Mouse (Mus musculus): ENCODE measurements around the gene Bod1l.

Bod1l gene

DNA sequence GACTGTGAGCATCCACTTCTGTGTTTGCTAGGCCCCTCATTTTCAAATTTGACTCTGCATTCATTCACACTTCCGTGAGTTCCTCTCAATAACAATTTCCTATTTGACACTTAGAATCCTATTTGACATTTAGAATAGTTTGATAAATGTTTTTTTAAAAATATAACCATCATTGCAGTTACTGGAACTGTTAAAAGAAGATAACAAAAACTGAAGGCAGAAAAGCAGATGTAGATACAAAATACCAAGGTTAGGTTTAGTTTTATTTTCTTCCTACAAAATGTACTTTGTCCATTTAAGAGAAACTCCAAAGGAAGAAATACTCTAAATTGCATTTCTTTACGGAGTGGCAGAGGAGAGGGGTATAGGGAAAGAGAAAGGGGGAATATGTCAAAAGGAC lies 42.5 kb downstream of the Bod1l start:
- no peak for DNase-seq (ENCODE audit: low spot score)

GRCm38 (mm10) chr5:41794434-41794833 lies 49.7 kb downstream of the Bod1l start:
- no peak for DNase-seq (ENCODE audit: low spot score)

DNA sequence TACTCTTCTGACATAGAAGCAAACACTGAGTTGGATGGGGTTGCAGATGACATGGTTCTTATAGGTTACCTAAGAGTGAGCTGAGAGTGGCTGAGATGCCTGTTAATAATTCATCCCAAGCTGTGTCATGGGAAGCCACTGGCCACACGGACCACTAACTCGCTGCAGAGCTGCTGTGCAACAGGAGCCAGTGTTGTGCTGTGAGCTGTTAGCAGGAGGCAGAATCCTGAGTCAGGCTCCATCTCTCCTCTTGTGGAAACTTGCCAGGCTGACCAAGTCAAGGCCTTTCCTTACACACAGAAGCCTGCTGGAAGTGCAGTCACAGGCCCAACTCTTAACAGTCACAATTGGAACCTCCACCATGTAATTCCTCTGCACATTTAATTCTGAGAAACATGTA lies 53.6 kb downstream of the Bod1l start:
- no peak for DNase-seq (ENCODE audit: low spot score)

- no peak for DNase-seq (ENCODE audit: low spot score)
Observed at GRCm38 (mm10) chr5:41788877-41789276, 55.2 kb downstream of the Bod1l start.

GRCm38 (mm10) chr5:41781890-41782289 lies 62.2 kb downstream of the Bod1l start:
- no peak for DNase-seq (ENCODE audit: low spot score)

- no peak for DNase-seq (ENCODE audit: low spot score)
Observed at GRCm38 (mm10) chr5:41780026-41780425, 64.1 kb downstream of the Bod1l start.

- DNase-seq (ENCODE audit: low spot score), result no peak
Observed at GRCm38 (mm10) chr5:41775728-41776127, 68.4 kb downstream of the Bod1l start.

DNA sequence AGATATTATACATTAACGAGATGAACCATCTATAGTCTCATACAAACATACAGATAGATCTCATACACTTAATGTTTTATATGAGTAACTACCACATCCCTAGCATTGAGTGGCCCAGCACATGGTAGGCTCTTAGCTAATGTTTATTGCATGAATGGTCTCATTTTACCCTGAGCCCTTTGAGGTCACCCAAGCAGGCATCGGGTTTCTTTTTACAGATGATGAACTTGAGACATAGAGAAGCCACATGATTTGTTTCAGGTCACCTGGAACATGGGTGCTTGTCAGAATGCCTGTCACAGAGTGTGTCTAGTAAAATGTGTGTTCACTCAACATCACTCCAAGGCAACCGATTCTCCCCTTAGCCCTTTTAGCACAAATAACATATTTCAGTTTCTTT lies 68.8 kb downstream of the Bod1l start:
- no peak for DNase-seq (ENCODE audit: low spot score)

DNA sequence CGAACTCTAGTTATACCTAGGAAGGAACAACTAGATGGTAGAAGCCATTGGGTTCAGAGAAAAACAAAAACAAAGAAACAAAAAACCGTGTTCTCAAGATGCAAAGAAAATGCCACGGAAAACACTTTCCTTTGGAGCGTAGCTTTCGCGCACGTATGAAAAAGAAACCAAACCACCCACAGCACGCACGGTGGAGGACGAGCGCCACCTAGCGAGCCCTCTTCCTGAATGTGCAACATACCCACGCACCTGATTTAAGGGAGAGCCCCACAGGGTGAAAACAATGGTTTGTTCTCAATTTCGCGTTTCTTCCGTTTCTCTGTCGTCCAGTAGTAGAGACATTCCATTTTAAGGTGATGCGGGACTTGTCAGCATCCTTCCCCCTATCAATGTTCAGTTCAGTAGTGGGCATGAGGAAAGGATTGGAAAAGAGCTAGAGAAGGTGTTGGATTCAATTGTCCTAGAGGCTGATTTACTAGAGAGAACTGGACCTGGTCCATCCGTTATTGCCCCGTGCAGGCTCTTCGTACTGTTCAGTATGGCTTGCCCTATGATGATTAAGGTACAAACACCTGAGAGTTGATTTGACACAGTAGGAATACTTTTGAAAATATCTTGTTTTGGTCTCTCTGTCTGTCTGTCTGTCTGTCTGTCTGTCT lies 75.6 kb downstream of the Bod1l start:
- peak; percentile 77 for DNase-seq (ENCODE audit: low spot score)

DNA sequence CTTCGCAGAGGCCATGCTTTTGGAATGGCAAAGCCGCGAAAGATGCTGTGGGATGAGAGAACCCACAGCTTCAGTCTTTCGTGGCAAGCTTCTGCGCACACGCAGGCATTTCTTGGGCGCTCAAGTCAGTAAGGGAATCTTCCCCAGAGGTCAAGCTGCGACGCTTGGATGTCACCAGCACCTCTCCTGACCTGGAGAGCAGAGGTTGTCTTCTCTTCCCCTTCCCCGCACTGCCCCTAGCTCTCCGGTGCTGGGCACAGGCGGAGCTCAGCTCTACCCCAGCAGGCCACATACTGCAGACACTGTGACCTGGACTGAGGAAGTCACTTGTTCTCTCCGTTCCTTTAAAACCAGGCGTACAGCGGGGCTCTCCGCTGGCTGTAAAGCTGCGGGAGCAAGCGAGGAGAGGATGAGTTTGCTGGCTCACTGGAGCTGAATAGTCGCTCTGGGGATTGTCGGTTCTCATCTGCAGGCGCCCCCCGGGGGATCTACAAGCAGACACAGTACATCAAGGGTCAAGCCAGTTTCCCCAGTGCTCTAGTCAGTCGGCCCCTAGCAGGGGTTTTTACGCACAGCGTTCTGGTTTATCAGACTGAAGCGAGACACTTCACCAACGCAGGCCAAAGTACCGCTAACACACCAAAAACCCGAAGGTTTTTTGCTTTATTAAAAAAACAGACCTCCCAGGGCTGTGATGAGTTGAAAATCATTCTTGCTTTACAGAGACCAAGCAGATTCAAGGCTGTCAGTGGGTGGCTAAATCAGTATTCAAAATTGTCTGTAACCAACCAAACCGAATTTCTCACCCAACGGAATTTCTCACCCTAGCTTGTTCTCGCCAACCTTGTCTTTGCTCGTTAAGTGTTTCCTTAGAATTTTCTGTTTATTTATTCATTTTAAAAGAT lies 76.6 kb downstream of the Bod1l start:
- DNase-seq (ENCODE audit: low spot score), result no peak

GRCm38 (mm10) chr5:41766406-41767010 lies 77.6 kb downstream of the Bod1l start:
- DNase-seq (ENCODE audit: low spot score), result no peak

GRCm38 (mm10) chr5:41765626-41766405 lies 78.3 kb downstream of the Bod1l start:
- DNase-seq (ENCODE audit: low spot score), result no peak

DNA sequence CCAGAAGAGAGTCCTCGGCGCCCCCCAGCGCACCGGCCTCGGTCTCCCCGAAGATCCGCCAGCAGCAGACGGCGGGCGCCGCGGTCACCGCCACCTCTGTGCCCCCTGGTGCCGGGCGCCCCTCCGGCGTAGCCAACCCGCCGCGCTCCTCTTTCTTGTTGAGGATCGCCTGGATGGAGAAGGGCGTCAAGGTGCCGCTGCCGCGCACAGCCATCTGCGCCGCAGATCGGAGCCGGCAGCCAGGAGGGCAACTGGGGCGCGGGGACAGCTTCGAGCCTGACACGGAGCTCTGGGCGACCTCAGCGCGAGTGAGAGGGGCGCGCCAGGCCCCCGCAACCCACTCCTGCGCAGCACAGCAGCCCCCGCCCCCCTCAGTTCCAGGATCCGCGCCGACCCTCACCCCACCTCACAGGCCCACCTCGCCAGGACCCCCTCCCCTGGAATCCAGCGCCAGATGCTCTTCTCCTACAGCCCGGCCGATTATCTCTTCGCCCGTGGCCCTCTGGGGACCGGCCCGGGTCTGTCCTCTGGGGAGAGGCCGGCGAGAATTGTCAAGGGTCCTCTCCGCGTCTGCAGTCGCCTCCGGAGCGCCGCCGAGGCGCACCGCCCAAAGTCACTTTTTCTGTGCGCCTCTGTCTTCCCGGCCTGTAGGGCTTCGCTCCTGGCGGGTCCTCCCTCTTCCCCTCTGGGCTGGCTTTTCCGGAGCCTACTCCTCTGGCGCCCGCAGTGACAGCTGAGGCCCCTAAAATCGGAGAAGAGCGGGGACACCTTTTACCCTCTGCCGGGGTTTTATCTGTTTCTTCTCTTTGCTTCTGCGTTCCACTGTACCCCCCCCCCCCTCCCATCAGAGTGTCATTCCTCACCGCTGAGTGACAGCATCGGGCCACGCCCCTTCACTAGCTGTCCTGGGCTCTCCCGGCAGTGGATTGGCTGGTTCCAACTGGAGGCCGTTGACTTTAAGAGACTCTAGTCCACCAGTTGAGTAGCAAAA lies 80.1 kb downstream of the Bod1l start, which contains the start of gene Nkx3-2:
TSS of gene Nkx3-2 (minus strand) at position 771 of the 991 bp plus-strand sequence.
- DNase-seq (ENCODE audit: low spot score), result no peak

- no peak for DNase-seq (ENCODE audit: low spot score)
Observed at GRCm38 (mm10) chr5:41762947-41763730, 81.0 kb downstream of the Bod1l start.

DNA sequence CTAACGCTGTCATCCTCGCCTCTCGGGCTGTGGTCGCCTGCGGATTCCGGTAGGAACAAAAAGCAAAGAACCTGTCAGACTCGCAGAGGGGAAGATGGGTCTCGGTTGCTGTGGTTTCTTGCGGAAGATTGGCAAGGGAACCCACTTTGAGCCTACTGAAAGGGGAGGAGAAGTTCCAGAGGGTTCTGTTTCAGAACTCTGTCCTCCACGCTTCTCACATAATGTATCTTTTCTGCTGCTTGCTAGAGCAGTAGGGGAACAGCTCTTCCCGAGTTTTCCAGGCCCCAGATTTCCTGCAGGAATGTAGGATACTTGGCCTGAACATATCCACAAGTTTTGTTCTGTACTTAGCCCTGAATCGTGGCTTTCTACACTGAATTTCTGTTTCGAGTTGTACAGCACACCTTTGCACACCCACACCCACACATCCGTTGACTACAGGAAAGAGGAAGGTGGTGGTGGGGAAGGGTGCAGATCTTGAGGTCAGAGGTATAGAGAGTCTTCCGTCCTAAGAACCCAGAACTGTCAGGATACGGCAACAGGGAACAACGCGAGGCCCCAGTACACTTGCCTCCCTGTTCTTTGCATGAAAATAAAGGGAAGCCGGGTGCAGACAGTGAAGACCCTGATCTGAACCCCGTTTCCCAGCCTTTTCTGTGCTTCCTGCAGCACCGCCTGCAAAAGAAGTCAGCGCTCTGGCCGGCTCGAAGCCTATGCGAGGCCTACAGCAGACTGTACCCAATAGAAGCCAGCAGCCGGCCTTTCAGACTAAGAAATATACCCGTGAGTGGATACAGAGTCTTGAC lies 81.8 kb downstream of the Bod1l start:
- no peak for DNase-seq (ENCODE audit: low spot score)

DNA sequence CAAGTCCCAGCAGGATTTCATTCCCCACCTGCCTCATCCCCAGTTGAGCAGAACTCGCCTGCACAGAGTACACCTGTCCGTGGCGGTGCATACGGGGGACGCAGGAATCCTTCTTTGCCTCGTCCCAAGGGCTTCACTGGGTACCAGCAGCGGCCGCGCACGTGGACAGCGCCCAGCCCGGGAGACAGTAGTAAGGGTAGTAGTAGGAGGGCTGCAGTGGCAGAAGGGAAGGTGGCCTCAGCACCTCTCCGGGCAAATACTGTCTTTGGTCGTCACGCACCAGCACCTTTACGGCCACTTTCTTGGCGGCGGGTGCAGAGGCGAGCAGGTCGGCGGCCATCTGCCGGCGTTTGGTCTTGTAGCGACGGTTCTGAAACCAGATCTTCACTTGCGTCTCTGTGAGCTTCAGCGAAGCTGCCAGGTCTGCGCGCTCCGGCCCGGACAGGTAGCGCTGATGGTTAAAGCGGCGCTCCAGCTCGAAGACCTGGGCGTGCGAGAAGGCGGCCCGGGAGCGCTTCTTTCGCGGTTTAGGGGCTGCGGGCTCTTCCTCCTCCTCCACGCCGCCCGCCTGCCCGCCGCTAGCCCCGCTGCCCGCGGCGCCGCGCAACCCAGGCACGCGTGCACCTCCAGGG lies 82.5 kb downstream of the Bod1l start:
- DNase-seq (ENCODE audit: low spot score), result no peak

- no peak for DNase-seq (ENCODE audit: low spot score)
Observed at GRCm38 (mm10) chr5:41760831-41761508, 83.1 kb downstream of the Bod1l start.

- no peak for DNase-seq (ENCODE audit: low spot score)
Observed at GRCm38 (mm10) chr5:41760071-41760470, 84.0 kb downstream of the Bod1l start.
